Mouse (Mus musculus) frontal cortex, postnatal 36 days (tissue): ENCODE measurements around the gene Nomo1.

Experiments
- DNase-seq, 2 experiments: peaks; one replicate each; pipeline ENCODE4 v3.0.0; 2022; ENCODE audit warnings: low spot score in 2 of 2

Nomo1 gene

GRCm38 (mm10) chr7:46033109-46033869, at the start of gene Nomo1:
Nomo1 (plus strand) TSS chr7:46033698.
- DNase-seq = peak; percentile 97 to 98

DNA sequence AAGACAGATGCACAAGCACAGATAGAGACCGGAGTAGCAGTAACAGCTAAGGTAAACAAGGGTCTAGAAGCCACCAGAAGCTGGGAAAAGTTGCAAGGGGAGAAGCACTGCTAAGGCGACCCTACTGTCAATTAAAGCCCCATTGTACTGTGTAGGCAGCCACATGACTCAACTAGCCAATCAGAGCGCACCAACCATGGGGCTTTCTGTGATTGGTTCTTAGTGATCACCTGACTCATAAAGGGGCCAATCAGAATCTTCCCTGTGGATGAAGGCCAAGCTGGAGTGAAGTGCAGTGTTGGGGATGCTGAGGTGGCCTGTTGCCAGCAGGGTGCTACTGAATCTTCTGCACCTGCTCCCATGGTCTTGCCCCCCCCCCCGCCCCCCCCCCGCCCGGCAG, 46.6 kb upstream of the Nomo1 start:
- no peak for DNase-seq

GRCm38 (mm10) chr7:45988344-45988743, 45.2 kb upstream of the Nomo1 start:
- no peak for DNase-seq

DNA sequence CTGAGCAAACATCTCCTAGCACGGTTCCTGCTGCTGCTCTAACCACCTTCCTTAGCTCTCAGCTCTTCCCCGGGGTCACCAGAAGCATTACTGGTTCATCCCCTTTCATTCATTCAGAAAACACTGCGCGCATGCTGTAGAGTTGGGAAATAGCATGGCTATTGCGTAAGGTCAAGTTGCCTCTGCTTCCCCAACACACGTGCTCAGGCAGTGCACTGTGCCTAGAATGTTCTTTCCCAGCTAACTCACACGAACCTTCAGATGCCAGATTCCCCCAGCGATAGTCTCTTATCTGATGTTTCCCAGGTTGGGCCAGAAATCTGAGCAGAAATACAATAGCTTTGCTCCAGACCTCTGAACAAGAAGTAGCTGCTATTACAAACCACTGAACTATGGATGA, 41.0 kb upstream of the Nomo1 start:
- DNase-seq = no peak

GRCm38 (mm10) chr7:46000577-46000976, 32.9 kb upstream of the Nomo1 start:
- DNase-seq = no peak

DNA sequence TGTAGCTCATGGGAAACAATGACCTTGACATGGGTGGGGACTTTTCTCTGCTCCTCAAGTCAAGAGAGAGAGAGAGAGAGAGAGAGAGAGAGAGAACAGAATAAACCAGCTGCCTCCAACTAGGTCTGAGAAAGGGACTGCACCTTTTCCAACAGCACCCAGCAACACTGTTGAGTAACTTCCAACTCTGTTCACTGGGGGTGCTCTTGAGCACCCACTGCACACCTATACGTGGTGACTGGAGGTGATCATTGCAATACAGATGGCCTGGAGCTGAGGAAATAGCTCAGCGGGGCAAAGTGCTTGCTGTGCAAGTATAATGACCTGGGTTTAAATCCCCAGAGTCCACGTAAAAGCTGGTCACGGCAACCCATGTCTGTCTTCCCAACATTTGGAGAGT, 30.8 kb upstream of the Nomo1 start:
- DNase-seq = no peak

GRCm38 (mm10) chr7:46009578-46009977, 23.9 kb upstream of the Nomo1 start:
- DNase-seq = peak; percentile 62 to 83

DNA sequence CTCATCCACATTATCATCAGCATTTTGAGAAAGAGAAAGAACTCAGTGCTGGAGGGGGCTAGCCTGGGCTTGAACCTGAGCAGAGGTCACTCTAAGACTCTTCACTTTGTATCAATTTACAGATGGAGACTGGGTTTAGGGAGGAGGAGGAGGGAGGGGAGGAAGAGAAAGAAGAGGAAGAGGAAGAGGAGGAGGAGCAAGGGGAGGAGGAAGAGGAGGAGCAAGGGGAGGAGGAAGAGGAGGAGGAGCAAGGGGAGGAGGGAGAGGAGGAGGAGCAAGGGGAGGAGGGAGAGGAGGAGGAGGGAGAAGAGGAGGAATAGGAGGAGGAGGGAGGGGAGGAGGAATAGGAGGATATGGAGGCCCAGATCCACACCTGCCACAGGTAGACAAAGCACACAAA, 21.4 kb upstream of the Nomo1 start:
- no peak for DNase-seq

GRCm38 (mm10) chr7:46013266-46014010, 20.1 kb upstream of the Nomo1 start:
- DNase-seq = peak; percentile 55 to 63

DNA sequence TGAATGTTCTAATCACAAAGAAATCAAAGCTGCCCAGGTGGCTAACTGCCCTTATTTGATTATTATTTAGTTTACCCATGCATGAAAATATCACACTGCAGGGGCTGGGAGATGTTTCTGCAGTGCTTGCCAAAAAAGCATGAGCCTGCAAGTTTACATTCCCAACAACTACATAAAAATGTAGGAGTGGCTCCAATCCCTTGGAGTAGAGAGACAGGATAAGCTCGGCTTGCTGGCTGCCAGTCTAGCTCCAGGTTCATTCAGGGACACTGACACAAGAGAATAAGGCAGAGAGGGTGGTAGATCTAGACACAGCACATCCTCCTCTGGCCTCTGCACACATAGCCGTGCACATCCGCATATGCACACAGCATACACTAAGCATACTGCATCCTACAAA, 13.9 kb upstream of the Nomo1 start:
- DNase-seq = peak; percentile 8 to 44

- no peak for DNase-seq
These were observed 11.5 kb upstream of the Nomo1 start for GRCm38 (mm10) chr7:46021951-46022350.

GRCm38 (mm10) chr7:46025436-46025835, 8.1 kb upstream of the Nomo1 start:
- no peak for DNase-seq

GRCm38 (mm10) chr7:46028681-46029080, 4.8 kb upstream of the Nomo1 start:
- DNase-seq = no peak

DNA sequence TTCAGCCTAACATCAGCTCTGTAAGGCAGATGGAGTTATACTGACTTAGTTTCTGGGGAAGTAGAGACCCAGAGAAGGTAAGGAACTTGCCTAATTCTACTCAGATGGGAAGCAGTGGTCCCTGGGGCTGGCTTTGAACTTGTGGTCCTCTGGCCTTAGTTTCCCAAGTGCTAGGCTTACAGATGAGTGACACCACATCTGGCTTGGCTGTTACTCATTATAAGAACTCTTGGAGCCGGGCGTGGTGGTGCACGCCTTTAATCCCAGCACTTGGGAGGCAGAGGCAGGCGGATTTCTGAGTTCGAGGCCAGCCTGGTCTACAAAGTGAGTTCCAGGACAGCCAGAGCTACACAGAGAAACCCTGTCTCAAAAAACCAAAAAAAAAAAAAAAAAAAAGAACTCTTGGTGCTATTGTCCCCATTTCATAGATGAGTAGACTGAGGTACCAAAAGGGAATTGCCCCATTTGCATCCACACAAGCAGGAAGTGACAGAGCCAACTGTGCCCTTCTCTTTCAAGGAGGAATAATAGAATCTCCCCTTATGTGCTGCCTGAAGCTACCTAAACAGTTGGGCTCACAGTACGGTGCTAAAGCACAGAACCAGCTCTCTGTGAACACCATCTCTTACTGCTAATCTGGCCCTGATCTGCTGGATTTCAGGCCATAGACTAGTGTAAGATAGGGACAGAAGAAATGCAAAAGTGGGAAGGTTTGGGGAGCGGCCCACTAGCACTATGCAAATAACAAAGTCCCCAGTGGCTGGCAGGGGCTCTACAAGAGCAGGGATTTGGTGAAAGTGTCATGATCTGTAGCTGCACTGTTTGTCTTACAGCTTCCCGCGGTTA, 4.0 kb upstream of the Nomo1 start:
- no peak for DNase-seq

- DNase-seq = no peak
These were observed 3.4 kb upstream of the Nomo1 start, which contains the start of gene Abcc6 for GRCm38 (mm10) chr7:46030145-46030488. Abcc6 (minus strand) TSS chr7:46030302.

- no peak for DNase-seq
These were observed 2.4 kb upstream of the Nomo1 start for GRCm38 (mm10) chr7:46031075-46031474.

- DNase-seq = no peak
These were observed 406 bp downstream of the Nomo1 start for GRCm38 (mm10) chr7:46033870-46034337.

GRCm38 (mm10) chr7:46034991-46035390, 1.5 kb downstream of the Nomo1 start:
- no peak for DNase-seq

GRCm38 (mm10) chr7:46035468-46035867, 2.0 kb downstream of the Nomo1 start:
- DNase-seq = no peak

DNA sequence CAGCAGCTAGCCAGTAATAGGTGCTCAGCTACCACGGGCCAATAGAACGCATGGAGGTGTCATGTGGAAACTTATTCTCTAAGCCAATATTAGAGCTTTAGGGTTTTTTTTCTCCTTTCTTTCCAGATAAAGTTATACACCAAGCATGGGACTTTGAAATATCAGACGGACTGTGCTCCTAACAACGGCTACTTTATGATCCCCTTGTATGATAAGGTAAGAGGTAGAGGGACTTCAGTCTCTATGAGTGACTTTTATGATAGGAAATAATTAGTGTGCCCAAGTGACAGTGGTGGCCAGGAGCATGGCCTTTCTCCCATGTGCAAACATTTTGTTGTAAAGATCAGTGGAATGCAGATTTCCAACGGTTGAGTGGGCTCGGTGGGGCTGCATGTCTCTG, 3.9 kb downstream of the Nomo1 start:
- DNase-seq = no peak

DNA sequence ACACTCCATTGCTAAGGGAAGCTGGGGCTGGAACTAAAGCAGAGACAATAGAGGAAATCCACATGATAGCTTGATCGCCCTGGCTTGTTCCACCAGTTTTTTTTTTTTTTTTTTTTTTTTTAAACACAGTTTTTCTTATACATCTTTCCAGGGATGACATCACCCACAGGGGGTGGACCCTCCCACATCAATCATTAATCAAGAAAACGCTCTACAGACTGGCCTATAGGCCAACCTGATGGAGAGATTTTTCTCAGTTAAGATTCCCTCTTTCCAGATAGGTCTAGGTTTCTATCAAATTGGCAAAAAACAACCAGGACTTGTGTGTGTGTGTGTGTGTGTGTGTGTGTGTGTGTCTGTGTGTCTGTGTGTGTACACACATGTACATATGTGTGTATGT, 6.4 kb downstream of the Nomo1 start:
- DNase-seq = no peak

DNA sequence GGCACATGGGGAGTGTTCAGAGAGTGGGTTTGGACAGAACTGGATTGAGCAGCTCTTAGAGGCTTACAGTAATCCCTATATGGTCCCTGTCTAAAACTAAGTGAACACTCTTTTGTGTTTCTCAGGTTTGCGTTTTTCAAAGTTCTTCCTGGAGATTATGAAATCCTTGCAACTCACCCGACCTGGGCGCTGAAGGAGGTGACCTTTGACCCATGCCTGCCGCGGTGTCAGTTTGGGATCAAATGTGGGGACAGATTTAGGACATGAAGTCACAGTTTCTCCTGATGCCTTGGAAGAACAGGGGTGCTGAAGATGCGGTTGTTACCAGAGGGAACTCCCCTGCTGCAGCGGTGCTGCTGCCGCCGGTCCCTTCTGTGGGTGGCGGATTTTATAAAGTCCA, 10.6 kb downstream of the Nomo1 start:
- no peak for DNase-seq
